Mouse (Mus musculus) ovary, postnatal 10 days (tissue): Measurements from ENCODE around the gene Agbl5.

Experiments used
- DNase-seq: peaks from one replicate; pipeline ENCODE4 v3.0.0; 2022; ENCODE audit warnings: low spot score

Agbl5 gene

GRCm38 (mm10) chr5:30887858-30888336 lies 597 bp upstream of the Agbl5 start:
- peak; percentile 83 for DNase-seq

GRCm38 (mm10) chr5:30889088-30889754 lies 727 bp downstream of the Agbl5 start:
- DNase-seq, result peak; percentile 35

- DNase-seq, result no peak
Observed at GRCm38 (mm10) chr5:30890375-30890774, 1.9 kb downstream of the Agbl5 start.

GRCm38 (mm10) chr5:30901860-30902259 lies 13.4 kb downstream of the Agbl5 start:
- DNase-seq, result no peak

- DNase-seq, result peak; percentile 92
Observed at GRCm38 (mm10) chr5:30907413-30908059, 19.0 kb downstream of the Agbl5 start, which contains the start of gene Ost4. TSS of gene Ost4 (minus strand) at chr5:30907788.

- no peak for DNase-seq
Observed at GRCm38 (mm10) chr5:30908426-30909299, 20.2 kb downstream of the Agbl5 start.

GRCm38 (mm10) chr5:30909300-30909659 lies 20.8 kb downstream of the Agbl5 start:
- no peak for DNase-seq

GRCm38 (mm10) chr5:30909863-30910262 lies 21.4 kb downstream of the Agbl5 start:
- no peak for DNase-seq

- DNase-seq, result no peak
Observed at GRCm38 (mm10) chr5:30910481-30910880, 22.0 kb downstream of the Agbl5 start.

GRCm38 (mm10) chr5:30912156-30912555 lies 23.7 kb downstream of the Agbl5 start:
- DNase-seq, result no peak

- no peak for DNase-seq
Observed at GRCm38 (mm10) chr5:30913060-30913841, 24.8 kb downstream of the Agbl5 start, which contains the start of gene Emilin1. TSS of gene Emilin1 (plus strand) at chr5:30913402.

- DNase-seq, result no peak
Observed at GRCm38 (mm10) chr5:30914101-30914635, 25.7 kb downstream of the Agbl5 start.

GRCm38 (mm10) chr5:30914849-30915248 lies 26.4 kb downstream of the Agbl5 start:
- no peak for DNase-seq

- no peak for DNase-seq
Observed at GRCm38 (mm10) chr5:30915456-30915855, 27.0 kb downstream of the Agbl5 start.

GRCm38 (mm10) chr5:30915974-30916433 lies 27.5 kb downstream of the Agbl5 start:
- DNase-seq, result no peak

- no peak for DNase-seq
Observed at GRCm38 (mm10) chr5:30916841-30917240, 28.3 kb downstream of the Agbl5 start.

GRCm38 (mm10) chr5:30917348-30917747 lies 28.9 kb downstream of the Agbl5 start:
- no peak for DNase-seq

GRCm38 (mm10) chr5:30917891-30918670 lies 29.6 kb downstream of the Agbl5 start:
- no peak for DNase-seq

- no peak for DNase-seq
Observed at GRCm38 (mm10) chr5:30918691-30919090, 30.2 kb downstream of the Agbl5 start.

GRCm38 (mm10) chr5:30919831-30920614 lies 31.5 kb downstream of the Agbl5 start:
- DNase-seq, result no peak
